Mouse (Mus musculus) forelimb bud, embryonic 11.5 days (tissue): ENCODE results near the gene Phf11c.
"Not testable (repeated sequence)": the region's sequence is repeated elsewhere in the genome, so short reads cannot be mapped to it uniquely, and the experiment has no call there.

Experiments
- DNase-seq: peaks from one replicate; pipeline ENCODE4 v3.0.0-alpha.2; 2012; ENCODE audit warnings: low read depth, low spot score

Gene Phf11c

GRCm38 (mm10) chr14:59395281-59395680 lies at the start of gene Phf11c:
Gene Phf11c (minus strand): TSS chr14:59395381.
- DNase-seq: no peak

DNA sequence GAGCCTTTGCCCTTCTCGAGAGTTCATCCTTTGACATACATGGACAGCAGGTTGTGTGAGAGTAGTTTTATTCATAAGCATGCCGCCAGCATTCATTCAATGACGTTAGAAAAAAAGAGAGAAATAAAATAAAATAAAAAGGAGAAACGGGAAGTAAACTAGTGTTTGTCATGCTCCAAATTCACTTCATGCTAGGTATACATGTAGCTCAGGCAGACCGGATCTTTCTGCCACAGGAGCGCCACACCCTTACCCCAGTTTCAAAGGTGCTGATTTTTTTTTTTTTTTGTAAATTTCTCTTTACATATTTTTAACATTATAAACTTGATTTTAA lies 46.3 kb upstream of the Phf11c start:
- DNase-seq: no peak

DNA sequence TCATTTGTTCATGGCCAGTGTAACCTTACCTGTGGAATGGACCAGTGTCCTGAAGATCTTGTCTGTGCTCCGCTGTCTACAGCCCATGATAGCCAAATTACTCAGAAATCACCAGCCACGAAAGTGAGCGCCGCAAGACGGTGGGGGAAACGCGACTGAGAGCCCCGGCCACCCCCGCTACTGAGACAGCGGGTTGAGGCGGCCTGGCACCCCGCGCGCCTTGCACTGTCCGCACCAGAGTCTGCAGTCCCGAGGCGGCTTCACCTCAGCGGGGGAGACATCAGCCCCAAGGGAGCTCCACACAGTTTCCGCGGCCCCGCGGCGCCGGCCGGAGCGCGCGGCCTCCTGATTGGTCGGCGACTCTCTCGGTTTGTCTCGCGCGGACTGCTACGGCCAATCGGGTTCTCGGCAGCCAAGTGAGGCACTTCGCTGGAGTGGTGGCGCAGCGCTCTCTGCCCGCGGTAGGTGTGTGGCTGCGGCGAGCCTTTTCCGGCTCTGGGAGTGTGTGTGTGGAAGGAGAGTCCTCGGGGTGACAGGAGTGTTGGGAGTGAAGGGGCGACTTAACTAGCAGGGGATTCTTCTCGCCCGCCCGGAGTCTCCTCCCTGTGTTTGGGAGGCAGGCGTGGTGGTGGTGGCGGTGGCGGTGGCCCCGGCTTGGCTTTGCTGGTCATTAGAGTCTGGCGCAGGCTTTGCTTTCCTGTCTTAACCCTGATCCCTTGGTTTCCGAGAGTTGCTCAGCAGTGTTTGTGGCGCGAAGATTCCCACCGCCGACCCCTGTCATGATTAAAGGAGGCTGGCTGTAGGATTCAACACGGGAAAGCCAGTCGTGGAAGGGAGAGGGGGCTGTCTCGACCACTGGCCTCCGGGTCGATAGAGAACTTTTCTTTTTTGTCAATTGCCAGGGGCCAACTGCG lies 45.6 kb upstream of the Phf11c start, which contains the start of the genes Setdb2 and Cab39l:
Setdb2 (minus strand) TSS at position 327 of the 914 bp plus-strand sequence.
Cab39l (plus strand) TSS at position 415 of the 914 bp plus-strand sequence.
- DNase-seq: peak; percentile 90

DNA sequence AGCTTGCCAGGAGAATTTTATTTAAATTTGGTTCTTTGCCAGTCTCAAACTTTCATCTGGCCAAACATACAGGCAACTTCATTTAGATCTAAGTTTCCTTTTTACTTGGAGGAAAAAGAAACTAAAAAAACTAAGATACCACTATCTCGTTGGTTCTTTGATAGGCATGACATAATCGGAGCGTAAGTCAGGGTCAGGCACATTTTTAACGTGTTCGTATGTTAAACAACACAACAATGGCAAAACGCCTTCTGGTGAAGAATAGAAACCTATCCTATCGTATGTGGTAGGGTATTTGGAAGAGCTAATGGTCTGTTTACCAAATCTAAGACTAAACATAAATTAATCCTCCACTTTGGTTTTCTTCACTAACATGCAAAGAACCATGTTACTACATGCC lies 44.9 kb upstream of the Phf11c start:
- DNase-seq: no peak

DNA sequence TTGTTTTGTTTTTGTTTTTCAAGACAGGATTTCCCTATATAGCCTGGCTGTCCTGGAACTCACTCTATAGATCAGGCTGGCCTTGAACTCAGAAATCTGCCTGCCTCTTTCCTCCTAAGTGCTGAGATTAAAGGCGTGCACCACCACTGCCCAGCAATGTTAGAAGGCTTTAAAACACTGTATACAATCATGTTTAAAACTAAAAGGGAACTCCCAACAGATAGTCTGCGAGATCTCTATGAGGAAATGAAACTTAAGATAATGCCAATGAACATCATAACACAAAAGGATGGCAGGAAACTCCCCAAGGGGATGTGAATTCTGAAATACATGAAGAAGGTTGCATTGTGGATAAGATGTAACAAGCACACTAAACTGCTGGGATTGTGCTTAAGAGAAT lies 43.3 kb upstream of the Phf11c start:
- DNase-seq: no peak

GRCm38 (mm10) chr14:59437398-59437797 lies 42.2 kb upstream of the Phf11c start:
- no peak for DNase-seq

DNA sequence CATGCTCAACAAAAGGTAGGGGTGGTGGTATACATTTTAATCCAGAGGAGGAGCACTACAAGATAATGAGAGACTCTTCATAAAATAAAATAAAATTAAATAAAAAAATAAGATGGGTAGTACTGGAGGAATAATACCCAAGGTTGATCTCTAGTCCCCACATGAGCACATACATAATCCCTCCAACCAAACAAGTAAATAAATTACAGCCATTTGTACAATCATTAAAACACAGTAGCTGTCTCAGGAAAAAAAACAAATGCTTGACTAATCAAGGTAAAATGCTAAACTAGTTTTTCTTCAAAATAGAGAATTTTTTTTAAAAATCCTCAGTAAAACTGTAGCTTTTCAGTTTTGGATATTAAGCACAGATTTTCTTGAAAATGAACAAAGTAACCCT lies 40.0 kb upstream of the Phf11c start:
- no peak for DNase-seq

- DNase-seq: no peak
These were observed 38.7 kb upstream of the Phf11c start for GRCm38 (mm10) chr14:59433902-59434301.

GRCm38 (mm10) chr14:59430556-59430955 lies 35.4 kb upstream of the Phf11c start:
- no peak for DNase-seq

- no peak for DNase-seq
These were observed 27.9 kb upstream of the Phf11c start for GRCm38 (mm10) chr14:59422912-59423663.

DNA sequence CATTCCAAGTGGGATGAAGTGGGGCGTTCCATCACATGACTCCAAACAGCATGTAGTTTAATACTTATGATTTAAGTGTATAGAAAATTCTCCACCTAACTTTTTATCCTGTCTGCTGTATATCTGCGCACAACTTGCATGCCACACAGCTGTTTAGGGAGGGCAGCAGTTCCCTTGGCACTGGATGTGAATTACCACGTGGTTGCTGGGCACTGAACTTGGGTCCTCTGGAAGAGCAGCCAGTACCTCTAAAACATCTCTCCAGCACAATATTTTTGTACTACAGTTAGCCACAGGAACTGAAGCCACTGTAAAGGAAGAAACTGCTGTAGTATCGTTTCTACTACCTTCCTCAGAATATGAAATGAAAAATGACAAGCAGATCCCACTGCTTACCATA lies 23.0 kb upstream of the Phf11c start:
- no peak for DNase-seq

GRCm38 (mm10) chr14:59414979-59415378 lies 19.8 kb upstream of the Phf11c start:
- not testable (repeated sequence) for DNase-seq

DNA sequence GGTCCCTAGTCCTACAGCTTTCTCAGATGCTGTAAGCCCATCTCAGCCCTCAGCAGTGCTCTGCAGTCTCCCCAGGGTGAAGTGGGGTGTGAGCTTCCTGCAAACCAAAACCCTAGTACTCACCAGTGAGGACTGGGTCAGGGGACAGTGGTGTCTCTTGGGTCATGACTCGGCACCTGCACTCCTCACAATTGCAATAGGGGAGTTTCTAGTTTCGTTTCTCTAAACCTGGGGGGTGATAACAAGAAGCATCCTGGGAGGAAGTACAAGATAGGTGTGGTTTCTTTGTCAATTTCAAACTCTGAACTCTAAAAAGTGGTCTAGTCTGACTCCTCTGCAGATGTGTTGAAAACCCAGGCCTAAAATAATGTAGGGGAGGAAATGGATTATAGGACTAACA lies 1.8 kb upstream of the Phf11c start:
- DNase-seq: no peak

GRCm38 (mm10) chr14:59390181-59390580 lies 5.0 kb downstream of the Phf11c start:
- not testable (repeated sequence) for DNase-seq

GRCm38 (mm10) chr14:59389532-59389931 lies 5.6 kb downstream of the Phf11c start:
- DNase-seq: no peak

DNA sequence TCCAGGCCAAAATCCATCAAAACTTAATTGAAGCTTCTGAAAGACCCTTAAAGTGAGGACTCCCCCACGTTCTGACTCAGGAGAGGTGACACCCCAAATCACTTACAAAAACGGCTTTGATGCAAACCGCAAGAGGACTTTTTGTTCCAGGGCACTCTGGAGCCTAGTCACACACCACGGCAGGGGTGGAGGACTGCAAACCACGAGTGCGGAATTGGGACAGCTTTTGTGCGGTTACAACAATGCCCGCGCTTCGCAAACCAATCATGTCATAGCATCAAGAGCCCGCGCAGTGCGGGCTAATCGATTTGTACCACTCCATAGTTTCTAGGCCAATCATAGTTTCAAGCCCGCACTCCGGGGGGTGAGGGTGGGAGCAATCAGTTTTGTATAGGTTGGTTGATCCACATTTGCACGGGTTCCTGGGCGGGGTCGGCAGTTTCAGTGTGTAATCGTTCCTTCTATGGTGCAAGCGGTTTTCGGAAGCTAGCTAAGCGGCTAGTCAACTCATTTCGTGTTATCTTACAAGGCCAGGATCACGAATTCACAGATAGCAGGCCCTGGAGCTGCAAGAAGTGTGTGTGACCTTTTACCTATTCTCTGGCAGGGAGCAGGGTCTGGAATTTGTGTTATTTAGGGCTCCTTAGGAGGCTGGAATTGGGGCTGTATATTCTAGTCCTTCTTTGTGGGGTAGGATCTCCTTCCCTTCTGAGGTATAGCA lies 24.7 kb downstream of the Phf11c start:
- no peak for DNase-seq

DNA sequence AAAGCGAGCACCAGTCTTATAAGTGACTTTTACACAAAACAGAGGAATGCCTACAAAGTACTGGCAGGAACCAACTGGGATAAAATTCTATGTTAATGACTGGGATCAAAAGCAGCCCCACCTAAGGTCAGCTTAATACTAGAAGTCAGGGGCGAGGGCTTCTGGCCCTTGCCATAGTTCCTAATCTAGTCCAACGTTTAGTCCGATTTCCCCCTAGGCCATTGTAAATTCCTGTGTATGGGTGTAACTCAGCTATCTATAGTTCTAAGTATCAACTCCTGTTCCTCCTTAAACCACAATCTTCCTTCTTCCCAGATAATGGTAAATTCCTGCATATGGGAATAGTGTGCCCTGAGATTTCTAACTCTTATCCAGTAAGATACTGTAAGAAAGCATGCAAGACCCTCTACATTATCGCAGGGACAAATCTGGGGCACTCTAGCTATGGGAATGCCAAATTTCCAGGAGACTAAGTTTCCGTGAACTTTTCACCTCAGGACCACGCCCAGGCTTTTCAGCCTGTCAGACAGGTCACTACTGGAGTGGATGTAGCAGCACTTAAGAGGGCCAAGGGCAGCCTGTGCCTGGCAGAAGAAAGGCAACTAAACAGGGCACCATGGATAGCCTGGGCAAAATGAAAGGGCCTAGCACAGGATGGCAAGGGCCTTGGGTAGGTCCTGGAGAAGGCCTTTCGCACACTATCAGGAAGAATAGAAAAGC lies 28.6 kb downstream of the Phf11c start:
- DNase-seq: no peak

DNA sequence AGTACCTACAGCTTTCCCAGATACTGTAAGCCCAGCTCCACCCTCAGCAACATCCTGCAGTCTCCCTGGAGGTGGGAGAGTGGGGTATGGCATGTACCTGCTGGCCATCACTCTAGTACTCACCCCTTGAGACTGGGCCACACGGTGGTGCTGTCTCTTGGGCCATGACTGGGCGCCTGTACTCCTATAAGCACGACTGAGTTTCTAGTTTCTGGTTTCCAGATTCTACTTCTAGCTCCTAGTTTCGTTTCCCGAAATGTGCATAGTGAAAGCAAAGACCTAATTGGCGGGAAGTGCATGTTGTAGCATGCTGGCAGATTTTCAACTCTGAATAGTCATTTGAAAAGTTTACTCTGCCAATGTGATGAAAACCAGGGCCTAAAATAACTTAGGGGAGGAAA lies 29.9 kb downstream of the Phf11c start, which contains the start of gene Phf11d:
Phf11d (minus strand) TSS at position 227 of the 401 bp plus-strand sequence.
- no peak for DNase-seq

DNA sequence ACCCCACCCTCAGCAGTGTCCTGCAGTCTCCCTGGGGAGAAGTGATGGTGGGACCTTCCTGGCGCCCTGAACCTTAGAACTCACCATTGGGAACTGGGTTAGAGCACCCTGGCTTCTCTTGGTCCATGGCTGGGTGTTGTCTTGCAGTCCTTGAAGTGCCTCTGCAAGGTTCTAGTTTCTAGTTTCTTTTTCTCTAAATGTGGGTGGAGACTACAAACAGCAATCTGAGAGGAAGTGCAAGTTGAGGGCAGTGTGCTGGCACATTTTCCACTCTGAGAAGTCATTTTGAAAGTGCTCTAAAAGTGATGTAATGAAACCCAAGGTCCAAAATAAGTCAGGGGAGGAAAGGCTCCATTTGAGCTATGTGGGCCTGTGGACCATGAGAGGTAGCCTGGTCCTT lies 54.0 kb downstream of the Phf11c start, which contains the start of gene Phf11b:
Phf11b (minus strand) TSS at position 163 of the 400 bp plus-strand sequence.
- DNase-seq: not testable (repeated sequence)

- DNase-seq: no peak
These were observed 55.6 kb downstream of the Phf11c start for GRCm38 (mm10) chr14:59339541-59339940.

GRCm38 (mm10) chr14:59336056-59336455 lies 59.1 kb downstream of the Phf11c start:
- not testable (repeated sequence) for DNase-seq
